Mouse (Mus musculus): ENCODE measurements at regions not wholly inside any gene's neighbourhood (a gene's known extent, or its start where the extent isn't known, plus 50 kb on each side); places are given as distances from the start of the nearest gene placed in this dataset.
"Not testable (repeated sequence)": the region's sequence is repeated elsewhere in the genome, so short reads cannot be mapped to it uniquely, and the experiment has no call there.

DNA sequence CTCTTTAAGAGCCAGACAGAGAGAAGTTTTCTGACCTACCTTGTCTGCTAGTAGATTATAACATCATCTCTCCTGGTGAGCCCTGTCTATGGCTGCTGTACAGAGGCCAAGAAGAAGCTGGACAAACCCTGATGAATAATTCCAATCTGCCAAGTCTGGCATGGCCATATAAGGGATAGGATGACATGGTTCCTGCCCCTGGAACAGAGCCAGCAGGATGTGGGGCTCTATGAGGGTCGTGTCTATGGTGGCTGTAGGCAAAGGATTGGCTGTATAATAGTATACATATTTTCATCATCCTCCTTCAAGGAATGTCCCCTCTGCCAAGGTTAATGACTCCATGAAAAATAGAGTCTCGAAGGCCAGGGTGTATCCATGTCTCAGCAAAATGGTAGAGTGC is 75.4 kb upstream of the Cntn1 start:
- Histone ChIP-seq H3K4me1 (ENCODE audit: control insufficient read depth, insufficient read depth, low read length) (no peaks in the 10 kb centered on the region), H3K4me3 (ENCODE audit: insufficient read depth, low read length) (no peak overlapping the region), H3K27ac (ENCODE audit: insufficient read depth, low read length) (no peak overlapping the region)
- TF ChIP-seq POLR2A (IDR thresholded peaks at IDR 0.05; ENCODE audit: extremely low read depth, insufficient read depth, low read length), result no peak
- TF ChIP-seq CTCF (IDR thresholded peaks at IDR 0.05; ENCODE audit: extremely low read depth, insufficient read depth, low read length), result no peak

DNA sequence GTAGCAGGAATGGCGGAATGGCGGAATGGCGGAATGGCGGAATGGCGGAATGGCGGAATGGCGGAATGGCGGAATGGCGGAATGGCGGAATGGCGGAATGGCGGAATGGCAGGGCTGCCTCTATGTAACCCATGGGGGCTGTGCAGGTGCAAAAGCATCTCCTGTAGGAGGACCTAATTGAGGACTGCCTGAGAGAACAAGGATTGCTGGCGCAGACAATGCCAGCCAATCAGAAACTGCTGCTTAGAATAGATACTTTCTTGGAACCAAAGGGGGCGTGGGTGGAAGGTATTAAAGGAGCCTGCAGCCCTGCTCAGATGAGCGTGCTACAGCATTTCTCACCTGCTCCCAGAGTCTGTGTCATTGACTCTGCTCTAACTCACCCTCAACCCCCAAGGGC is 67.8 kb upstream of the Cntn1 start:
- H3K4me1 ChIP-seq (ENCODE audit: control insufficient read depth, insufficient read depth, low read length); H3K4me3 ChIP-seq (ENCODE audit: insufficient read depth, low read length); H3K27ac ChIP-seq (ENCODE audit: insufficient read depth, low read length): not testable (repeated sequence)

DNA sequence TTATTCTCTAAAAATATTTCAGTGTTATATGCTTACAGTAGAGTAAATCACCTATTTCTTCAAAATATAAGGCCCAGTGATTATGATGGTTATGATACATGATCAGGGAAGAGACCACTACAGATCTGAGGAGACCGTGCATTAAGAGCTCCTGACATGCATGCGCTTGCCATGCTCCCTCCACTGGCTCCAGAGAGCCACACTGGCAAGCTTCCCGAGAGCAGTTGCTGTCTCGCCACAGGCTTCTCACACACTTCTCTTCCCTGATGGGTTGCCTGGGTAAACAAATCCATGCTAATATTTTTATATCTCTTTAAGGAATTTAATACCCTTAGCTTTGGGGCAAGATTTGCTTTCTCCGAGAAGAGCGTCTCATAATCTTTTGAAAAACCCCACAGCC is 50.9 kb upstream of the Cntn1 start:
- no peak overlapping the region for H3K27ac ChIP-seq (ENCODE audit: insufficient read depth, low read length)
- no peaks in the 10 kb centered on the region for H3K4me1 ChIP-seq (ENCODE audit: control insufficient read depth, insufficient read depth, low read length)
- no peak for TF ChIP-seq POLR2A (IDR thresholded peaks at IDR 0.05; ENCODE audit: extremely low read depth, insufficient read depth, low read length)
- no peak for TF ChIP-seq CTCF (IDR thresholded peaks at IDR 0.05; ENCODE audit: extremely low read depth, insufficient read depth, low read length)

More for the DNA sequence above, 50.9 kb upstream of the Cntn1 start:
- H3K4me3 ChIP-seq (ENCODE audit: insufficient read depth, low read length), result no peak overlapping the region

Data from cortical plate, adult 2 months (tissue).